Mouse (Mus musculus) forebrain, embryonic 16.5 days (tissue): ENCODE measurements around the gene Mab21l2. TPM values are rescaled to one million over a fixed set of nuclear protein-coding genes. Genes with fewer than 3 reads are reported as not detected.

ENCODE experiments used
- ATAC-seq: fragments of 200-750 bp; cut with Nextera tagmentation; 2 replicates; pipeline ENCODE4 v1.8.0; 2017; ENCODE audit warnings: mild to moderate bottlenecking, moderate library complexity
- H3K27ac ChIP-seq: fragments of 300-500 bp; sonication (generic); 2 replicates; pipeline ENCODE4 v1.5.1; 2014; ENCODE audit warnings: low read length, control low read depth
- H3K27me3 ChIP-seq: fragments of 300-500 bp; sonication (generic); replicated peaks from 2 replicates; pipeline ENCODE4 v1.6.1; 2014; ENCODE audit warnings: low read length; ENCODE audit not compliant: control insufficient read depth, insufficient read depth
- H3K36me3 ChIP-seq: fragments of 300-500 bp; sonication (generic); 2 replicates; pipeline ENCODE4 v1.6.1; 2014; ENCODE audit not compliant: control insufficient read depth, insufficient read depth
- H3K4me1 ChIP-seq: fragments of 300-500 bp; sonication (generic); replicated peaks from 2 replicates; pipeline ENCODE4 v1.6.1; 2014; ENCODE audit warnings: low read length; ENCODE audit not compliant: control insufficient read depth, insufficient read depth
- H3K4me2 ChIP-seq: fragments of 300-500 bp; sonication (generic); 2 replicates; pipeline ENCODE4 v1.6.1; 2014; ENCODE audit warnings: mild to moderate bottlenecking, low read length, control low read depth
- H3K4me3 ChIP-seq: fragments of 300-500 bp; sonication (generic); replicated peaks from 2 replicates; pipeline ENCODE4 v1.5.1; 2014; ENCODE audit warnings: mild to moderate bottlenecking, low read length, control low read depth
- H3K9ac ChIP-seq: fragments of 300-500 bp; sonication (generic); replicated peaks from 2 replicates; pipeline ENCODE4 v1.6.1; 2014; ENCODE audit warnings: low read depth, low read length, control low read depth
- H3K9me3 ChIP-seq: fragments of 300-500 bp; sonication (generic); 2 replicates; pipeline ENCODE4 v1.6.1; 2016; ENCODE audit warnings: low read length; ENCODE audit not compliant: control insufficient read depth
- WGBS: fragments of 180-500 bp; shearing (Covaris S2); extraction: QIAGEN DNeasy Blood & Tissue Kit; methylation state at CpG from one replicate; pipeline ENCODE4 v1.1.7; 2014; 5-methylcytosine and 5-hydroxymethylcytosine counted together
- polyA plus RNA-seq: library from polyadenylated mRNA; unstranded; fragments of >200 nt; fragmentation: Nextera tagmentation; extraction: Ambion mirVana; gene quantifications from 2 replicates; pipeline ENCODE4 v1.2.1, GENCODE M21; 2015

The Mab21l2 gene
- polyA plus RNA-seq, 1 experiment from 2014 or later: 3.0 TPM

DNA sequence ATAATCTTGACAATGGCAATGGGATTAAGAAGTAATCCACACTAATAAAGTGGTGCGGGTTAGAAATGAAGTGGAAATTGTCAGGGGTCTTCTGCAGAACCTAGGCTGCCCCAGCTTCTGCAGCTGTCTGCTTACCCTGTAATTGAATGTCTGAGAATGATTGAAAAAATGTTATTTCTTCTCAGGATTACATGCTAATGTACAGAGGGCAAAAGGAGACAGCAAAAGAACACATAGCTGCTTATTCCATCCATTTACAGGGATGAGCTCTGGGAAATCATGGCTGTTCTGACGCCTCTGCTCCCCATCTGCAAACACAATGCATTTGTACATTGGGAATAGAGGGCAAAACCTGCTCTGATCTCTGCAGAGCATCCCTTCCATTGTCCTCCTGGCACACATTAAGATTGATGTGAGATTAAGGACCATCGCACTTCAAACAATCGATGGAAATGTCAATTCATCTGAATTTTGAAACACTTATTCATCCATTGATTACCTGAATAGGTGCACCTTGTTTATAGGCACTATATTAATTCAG lies 7.3 kb downstream of the Mab21l2 start:
- 62% methylated on average over 4 of the region's 4 CpGs for WGBS
- no peak for ATAC-seq
- H3K4me1 ChIP-seq: no peaks in the 10 kb centered on the region
- no peak overlapping the region for H3K4me2 ChIP-seq
- H3K27ac ChIP-seq: no peak overlapping the region
- H3K27me3 ChIP-seq: peaks cover 36% of the 10 kb centered on the region
- no peaks in the 10 kb centered on the region for H3K9me3 ChIP-seq
- no peaks in the 10 kb centered on the region for H3K36me3 ChIP-seq
- no peak overlapping the region for H3K9ac ChIP-seq
- no peak overlapping the region for H3K4me3 ChIP-seq

DNA sequence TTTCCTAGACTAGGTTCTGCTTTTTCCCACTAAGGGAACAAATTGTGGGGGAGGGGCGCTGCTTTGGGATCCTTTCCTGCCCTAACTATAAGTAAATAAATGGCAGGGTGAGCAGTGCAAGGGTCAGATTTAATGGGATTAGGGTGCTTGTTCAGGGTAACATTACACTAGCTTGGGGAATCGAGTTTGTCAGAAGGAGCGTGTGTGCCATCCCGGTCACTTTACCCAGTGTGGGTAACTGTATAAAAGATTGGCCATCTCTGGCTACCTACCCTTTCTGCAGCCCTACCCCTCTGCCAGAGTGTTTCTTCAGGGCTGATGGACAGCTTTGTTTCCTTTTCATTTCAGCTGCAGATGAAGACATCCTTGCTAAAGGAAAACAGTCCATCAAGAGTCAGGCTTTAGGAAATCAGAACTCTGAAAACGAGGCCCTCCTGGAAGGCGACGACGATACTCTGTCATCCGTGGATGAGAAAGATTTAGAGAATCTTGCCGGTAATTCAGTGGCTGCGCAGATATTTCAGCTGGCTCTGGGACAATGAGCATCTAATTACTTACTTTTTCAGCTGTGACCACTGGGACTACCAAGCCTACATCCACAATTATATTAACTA lies 8.8 kb downstream of the Mab21l2 start:
- ATAC-seq: no peak
- Histone ChIP-seq H3K9me3 (no peaks in the 10 kb centered on the region), H3K4me1 (no peaks in the 10 kb centered on the region), H3K36me3 (no peaks in the 10 kb centered on the region), H3K27ac (no peak overlapping the region), H3K4me2 (no peak overlapping the region), H3K27me3 (peaks cover 30% of the 10 kb centered on the region), H3K9ac (no peak overlapping the region), H3K4me3 (no peak overlapping the region)
- WGBS: 31% methylated on average over 11 of the region's 11 CpGs

DNA sequence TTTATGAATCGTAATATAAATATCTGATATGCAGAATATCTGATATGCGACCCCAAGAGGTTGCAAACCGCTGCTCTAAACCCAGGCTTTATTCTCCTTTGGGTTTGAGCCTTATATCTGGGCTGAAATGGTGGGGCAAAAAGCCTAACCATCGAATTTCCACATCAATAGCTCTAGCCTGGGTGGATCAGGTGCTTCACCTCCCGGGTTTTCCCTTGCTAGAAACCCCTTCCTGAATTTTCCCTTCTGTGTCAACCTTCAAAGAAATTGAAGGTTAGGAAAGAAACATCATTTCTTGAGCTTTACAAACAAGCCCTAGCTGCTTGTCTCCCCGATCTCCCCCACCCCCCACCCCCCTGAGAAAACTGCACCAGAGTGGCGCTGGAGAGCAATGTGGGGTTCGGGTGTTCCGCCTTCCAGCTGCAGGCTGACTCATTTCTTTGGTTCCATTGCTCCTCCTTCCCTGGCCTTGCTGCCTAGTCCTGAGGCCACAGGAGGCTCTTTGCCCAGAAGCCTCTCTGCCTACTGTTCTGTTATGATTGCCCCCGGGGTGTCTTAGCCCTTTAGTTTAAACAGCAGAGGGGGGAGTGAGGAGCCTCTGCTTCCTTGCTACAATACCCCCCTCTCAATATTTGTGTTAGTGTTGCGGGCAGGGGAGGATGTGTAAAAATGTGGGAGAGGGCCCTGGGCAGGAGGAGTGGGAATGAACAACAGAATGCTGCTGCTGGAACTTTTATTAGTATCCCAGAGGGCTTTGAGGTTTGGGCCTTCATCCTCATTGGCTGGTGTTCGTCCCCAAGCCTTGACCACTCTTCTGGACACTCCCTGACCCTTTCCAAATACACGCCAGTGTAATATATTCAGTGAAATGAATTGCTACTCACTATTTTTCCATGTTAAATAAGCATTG lies 9.5 kb downstream of the Mab21l2 start:
- no peaks in the 10 kb centered on the region for H3K36me3 ChIP-seq
- no peak overlapping the region for H3K9ac ChIP-seq
- H3K4me3 ChIP-seq: no peak overlapping the region
- peaks cover 29% of the 10 kb centered on the region for H3K27me3 ChIP-seq
- H3K4me2 ChIP-seq: no peak overlapping the region
- no peaks in the 10 kb centered on the region for H3K9me3 ChIP-seq
- H3K4me1 ChIP-seq: no peaks in the 10 kb centered on the region
- WGBS: 16% methylated on average over 13 of the region's 13 CpGs
- no peak for ATAC-seq
- H3K27ac ChIP-seq: no peak overlapping the region

DNA sequence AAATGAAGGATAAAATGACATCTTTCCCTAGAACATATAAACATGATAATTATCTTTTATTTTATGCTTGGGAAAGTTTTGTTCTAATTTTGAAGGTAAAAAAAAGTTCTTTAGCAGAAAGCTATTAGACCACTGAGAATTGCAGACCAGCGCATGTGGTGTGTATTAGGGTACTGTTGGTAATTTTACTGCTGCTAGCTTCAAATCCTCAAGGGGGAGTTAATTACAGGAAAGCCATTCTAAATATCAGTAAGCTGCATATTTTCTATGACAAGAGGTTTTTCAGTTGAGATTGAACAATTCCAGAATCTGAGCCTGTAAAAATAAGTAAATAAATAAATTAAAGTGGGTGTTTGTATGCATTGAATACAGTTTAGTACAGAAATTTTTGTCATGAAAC lies 11.7 kb downstream of the Mab21l2 start:
- Histone ChIP-seq H3K9ac (no peak overlapping the region), H3K4me3 (no peak overlapping the region), H3K4me2 (no peak overlapping the region), H3K27ac (no peak overlapping the region), H3K4me1 (no peaks in the 10 kb centered on the region), H3K27me3 (peaks cover 19% of the 10 kb centered on the region), H3K9me3 (no peaks in the 10 kb centered on the region), H3K36me3 (no peaks in the 10 kb centered on the region)
- ATAC-seq: no peak
- 73% methylated on average over 1 of the region's 1 CpGs for WGBS

DNA sequence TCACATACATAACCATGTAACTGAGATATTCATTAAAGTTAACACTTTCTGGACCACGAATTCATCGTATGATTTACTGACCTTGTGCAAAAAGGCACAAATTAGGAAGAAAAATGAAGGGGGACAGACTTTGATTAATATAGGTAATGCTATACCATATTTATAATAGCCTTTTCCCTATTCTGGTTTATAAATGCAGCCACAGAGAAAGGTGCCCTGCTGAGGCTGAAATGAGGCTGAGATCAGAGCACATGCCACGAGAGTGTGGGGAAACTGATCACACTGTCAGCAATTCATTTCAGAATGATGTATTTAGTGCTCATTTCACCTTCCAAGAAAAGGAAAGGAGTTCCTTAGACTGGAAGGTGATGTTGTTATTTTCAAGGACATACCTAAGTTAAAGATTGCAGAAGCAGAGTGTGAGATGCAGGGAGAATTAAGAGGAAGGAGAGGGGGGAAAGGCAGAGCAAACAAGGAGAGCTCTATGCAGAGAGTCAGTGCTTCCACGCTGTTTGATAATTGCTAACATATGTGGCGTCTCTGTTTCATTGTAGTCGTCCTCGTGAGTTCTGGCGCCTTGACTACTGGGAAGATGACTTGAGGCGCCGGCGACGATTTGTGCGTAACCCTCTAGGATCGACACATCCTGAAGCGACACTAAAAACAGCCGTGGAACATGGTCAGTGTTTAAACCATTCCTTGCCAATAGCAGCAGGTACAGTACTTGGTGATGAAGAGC lies 16.7 kb downstream of the Mab21l2 start:
- no peak overlapping the region for H3K27ac ChIP-seq
- H3K4me2 ChIP-seq: no peak overlapping the region
- H3K9ac ChIP-seq: no peak overlapping the region

DNA sequence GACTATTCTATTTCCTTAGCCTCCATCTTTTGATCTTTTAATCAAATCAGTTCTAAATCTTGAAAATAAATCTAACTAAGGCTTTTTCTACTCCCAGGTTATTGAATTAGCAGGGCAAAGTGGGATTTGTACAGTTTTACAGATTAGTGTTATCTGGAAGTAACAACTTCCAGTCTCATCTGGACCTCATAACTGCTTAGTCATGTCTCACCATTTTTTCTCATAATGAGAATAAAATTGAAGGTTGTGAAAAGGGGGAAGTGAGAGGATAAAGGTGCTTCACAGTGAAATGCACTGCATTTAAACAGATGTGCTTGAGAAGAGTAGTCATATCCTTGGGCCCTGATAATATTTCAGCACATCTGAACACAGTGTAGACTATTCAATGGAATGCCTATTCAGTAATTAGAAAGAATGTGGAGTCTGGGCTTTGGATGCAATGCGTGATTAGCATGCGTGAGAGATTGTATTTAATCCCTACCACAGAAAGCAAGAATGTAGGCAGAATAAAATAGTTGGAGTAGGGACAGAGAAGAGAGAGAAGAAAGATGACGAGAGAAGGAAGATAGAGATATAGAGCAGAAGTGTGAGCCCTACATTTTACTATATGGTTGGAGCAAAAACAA lies 25.4 kb downstream of the Mab21l2 start:
- Histone ChIP-seq H3K9me3 (no peaks in the 10 kb centered on the region), H3K27me3 (no peaks in the 10 kb centered on the region), H3K9ac (no peak overlapping the region), H3K4me2 (no peak overlapping the region), H3K27ac (no peak overlapping the region), H3K4me3 (no peak overlapping the region), H3K36me3 (no peaks in the 10 kb centered on the region), H3K4me1 (no peaks in the 10 kb centered on the region)
- 28% methylated on average over 3 of the region's 3 CpGs for WGBS
- no peak for ATAC-seq

More for the DNA sequence above, 16.7 kb downstream of the Mab21l2 start:
- H3K36me3 ChIP-seq: no peaks in the 10 kb centered on the region
- no peaks in the 10 kb centered on the region for H3K9me3 ChIP-seq
- no peaks in the 10 kb centered on the region for H3K27me3 ChIP-seq
- 72% methylated on average over 16 of the region's 16 CpGs for WGBS
- ATAC-seq: no peak
- no peak overlapping the region for H3K4me3 ChIP-seq
- no peaks in the 10 kb centered on the region for H3K4me1 ChIP-seq

DNA sequence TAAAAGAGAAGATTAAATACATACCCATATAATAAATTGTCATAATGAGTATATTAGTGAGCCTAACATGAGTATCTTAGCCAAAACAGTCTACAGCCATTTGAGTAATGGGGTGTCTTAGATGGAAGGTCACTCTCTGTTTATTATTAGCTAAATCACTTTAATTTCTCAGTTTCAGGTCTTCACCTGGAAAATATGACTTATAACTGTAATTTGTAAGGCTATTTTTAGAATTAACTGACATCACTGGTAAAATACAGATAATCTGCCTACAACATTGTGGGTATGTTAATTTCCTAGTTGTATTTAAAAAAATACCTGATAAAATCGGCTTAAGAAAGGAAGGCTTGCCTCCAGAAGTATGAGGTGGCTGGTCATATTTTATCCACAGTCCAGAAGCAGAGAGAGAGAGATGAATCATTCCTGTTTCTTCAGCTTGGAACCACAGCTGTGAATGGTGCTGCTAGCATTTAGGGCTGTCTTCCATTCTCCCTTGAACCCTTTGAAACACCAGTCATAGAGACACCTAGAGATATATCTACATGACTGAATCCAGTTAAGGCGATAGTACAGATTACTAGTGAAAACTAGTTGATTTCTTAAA lies 29.8 kb downstream of the Mab21l2 start:
- no peak overlapping the region for H3K4me2 ChIP-seq
- no peaks in the 10 kb centered on the region for H3K4me1 ChIP-seq
- 86% methylated on average over 2 of the region's 2 CpGs for WGBS
- no peak overlapping the region for H3K27ac ChIP-seq
- no peak overlapping the region for H3K4me3 ChIP-seq
- no peak for ATAC-seq
- no peaks in the 10 kb centered on the region for H3K9me3 ChIP-seq
- no peaks in the 10 kb centered on the region for H3K36me3 ChIP-seq
- H3K9ac ChIP-seq: no peak overlapping the region
- H3K27me3 ChIP-seq: no peaks in the 10 kb centered on the region

DNA sequence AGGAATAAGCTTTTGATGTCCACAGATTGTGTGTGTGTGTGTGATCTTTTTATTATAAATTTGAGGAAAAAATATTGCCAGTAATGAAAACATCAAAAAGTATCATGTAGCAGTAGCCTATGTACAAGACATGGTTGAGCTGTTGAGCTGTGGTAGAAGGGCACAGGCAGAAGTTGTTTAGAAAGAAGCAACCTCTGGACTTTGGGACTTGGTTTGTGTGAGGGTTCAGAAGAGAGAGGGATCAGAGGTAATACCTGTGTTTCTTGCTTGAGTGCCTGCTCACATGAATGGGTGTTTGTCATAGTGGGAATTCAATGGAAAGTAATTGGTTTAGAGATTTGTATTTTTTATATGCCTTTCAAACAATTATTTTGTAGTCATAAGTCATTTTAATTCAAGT lies 47.8 kb downstream of the Mab21l2 start:
- no peaks in the 10 kb centered on the region for H3K36me3 ChIP-seq
- no peak overlapping the region for H3K9ac ChIP-seq
- no peak overlapping the region for H3K4me2 ChIP-seq
- H3K27ac ChIP-seq: no peak overlapping the region
- no peaks in the 10 kb centered on the region for H3K4me1 ChIP-seq
- H3K27me3 ChIP-seq: no peaks in the 10 kb centered on the region
- H3K4me3 ChIP-seq: no peak overlapping the region
- no peak for ATAC-seq
- no peaks in the 10 kb centered on the region for H3K9me3 ChIP-seq
